Mouse (Mus musculus) gastrocnemius, adult 8-10 months (tissue): ENCODE results near the gene Mcf2l. TPM values are rescaled to one million over a fixed set of nuclear protein-coding genes. Genes with fewer than 3 reads are reported as not detected.

Experiments
- DNase-seq, 2 experiments: peaks; one replicate each; pipeline ENCODE4 v3.0.0; 2022; ENCODE audit warnings: low spot score in 2 of 2
- total RNA-seq, 4 experiments: library from RNA; stranded (reverse); gene quantifications; 2 replicates each; pipeline ENCODE4 v1.2.4; 2022

The Mcf2l gene
- total RNA-seq, 4 experiments from 2014 or later: 12.1 to 19.6 (median 16.5) TPM

DNA sequence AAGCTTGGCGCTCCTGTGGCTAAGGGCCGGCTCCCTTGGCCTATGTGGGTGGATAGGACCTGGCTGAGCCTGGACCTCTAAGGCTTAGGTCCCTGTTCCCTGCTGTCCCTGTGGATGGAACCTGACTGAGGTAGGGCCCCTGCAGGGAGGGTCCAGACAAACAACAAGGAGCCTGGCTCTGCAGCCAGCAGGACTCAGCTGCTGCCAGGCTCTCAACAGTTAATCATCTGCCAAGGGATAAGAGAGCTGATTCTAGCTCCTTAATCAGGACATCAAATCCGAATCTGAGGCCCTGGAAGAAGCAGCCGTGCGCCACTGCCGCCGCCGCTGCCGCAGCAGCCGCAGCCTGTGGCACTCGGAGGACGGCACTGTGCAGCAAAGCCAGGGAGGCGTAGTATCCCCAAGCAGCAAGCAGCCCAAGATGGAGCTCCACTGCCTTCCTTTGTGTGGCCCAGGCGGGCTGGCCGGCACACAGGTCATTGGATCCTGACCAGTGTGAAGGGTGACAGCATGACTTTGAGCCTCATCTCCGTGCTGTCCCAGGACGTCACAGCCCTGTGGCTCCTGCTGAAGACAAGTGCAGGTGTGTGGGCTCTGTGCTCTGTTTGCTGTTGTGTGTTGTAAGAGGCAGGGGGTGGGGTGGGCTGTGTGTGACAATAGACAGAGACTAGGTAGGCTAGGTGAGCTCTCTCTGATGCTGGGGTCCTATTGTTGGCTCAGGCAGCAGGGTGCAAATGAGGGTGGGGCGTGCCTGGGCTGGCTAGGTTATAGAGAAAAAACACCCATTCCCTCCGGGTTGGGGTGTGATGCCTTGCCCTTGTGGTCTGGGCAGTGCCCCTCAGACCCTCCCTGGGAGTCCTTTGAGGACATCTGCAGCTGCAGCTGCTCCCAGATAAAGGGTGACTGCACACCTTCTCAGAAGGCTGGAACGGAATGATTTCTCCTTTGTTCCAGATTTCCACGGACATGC is 74.3 kb downstream of the Mcf2l start:
- no peak for DNase-seq

DNA sequence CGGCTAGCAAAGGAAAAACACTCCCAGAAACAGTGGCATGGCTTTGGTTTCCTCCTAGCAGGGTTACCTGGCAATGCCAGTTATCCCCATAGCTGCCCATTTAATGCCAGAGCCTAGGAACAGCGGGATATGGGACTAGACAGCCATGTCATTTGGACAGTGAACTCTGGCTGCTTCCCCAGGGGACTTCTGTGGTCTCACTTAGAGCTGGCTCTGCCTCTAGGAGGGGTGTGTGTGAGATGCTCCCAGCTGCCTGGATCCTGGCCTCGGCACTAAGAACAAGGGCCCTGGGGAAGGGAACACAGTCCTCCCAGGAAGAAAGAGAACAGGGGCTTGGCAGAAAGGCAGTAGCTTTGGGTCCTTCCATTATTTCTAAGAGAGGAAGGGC is 75.0 kb downstream of the Mcf2l start:
- DNase-seq: no peak

GRCm38 (mm10) chr8:12951051-12951630 is 77.5 kb downstream of the Mcf2l start:
- DNase-seq: no peak

- DNase-seq: no peak
These were observed 79.1 kb downstream of the Mcf2l start for GRCm38 (mm10) chr8:12952699-12953098.

DNA sequence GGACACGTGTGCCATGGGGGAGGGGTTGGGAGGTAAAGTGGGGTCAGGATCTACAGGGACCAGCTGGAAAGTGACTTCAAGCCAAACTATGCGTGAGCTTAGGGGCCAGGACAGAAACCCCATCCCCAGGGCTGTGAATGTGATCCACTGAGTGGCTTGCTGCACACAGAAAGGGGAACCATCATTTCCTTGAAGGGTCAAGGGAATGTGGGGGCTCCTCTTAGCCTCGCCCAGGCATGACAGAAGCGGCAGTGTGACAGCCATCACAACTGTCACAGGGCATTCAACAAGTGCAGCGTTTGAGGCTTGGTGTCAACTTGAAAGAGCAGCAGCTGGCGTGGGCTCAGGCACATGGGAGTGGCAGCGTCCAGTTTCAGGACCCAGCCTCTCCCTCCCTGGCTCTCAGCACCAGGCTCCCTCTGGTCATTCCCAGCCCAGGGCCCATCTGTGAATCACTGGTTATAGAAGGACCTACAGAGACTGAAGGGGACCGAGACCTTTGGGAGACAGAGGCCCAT is 81.8 kb downstream of the Mcf2l start:
- DNase-seq: no peak

DNA sequence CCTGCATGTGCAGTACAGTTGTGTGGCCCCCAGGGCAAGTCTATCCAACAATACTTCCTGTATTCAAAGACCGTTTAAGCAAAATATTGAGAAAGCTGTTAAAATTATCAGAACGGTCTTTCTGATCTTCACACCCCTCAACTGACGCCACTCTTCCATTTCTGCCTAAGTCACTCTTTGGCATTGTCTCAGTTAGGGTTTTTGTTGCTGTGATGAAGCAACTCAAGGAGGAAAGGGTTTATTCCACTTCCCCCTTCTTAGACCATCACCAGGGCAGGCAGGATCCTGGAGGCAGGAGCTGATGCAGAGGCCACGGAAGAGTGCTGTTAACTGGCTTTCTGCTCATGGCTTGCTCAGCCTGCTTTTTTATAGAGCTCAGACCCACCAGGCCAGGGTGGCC is 82.3 kb downstream of the Mcf2l start:
- DNase-seq: no peak

DNA sequence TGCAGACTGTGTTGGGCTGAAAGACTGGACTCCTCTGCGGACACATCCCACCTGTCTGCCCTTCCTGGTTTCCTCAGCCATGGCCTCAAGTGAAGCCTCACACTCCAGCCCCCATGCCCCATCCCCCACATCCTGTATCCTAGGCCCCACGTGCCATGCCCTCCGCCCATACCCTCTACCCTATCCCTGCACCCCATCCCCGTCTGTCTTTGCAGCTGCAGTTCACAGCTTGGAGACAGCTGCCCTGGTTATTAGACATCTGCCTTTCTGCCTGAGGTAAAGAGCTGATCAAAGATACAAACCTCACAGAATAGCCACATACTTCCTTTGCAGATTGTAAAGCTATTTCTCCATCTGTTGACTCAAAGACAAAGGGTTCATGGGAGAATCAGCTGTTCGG is 83.3 kb downstream of the Mcf2l start:
- DNase-seq: no peak

DNA sequence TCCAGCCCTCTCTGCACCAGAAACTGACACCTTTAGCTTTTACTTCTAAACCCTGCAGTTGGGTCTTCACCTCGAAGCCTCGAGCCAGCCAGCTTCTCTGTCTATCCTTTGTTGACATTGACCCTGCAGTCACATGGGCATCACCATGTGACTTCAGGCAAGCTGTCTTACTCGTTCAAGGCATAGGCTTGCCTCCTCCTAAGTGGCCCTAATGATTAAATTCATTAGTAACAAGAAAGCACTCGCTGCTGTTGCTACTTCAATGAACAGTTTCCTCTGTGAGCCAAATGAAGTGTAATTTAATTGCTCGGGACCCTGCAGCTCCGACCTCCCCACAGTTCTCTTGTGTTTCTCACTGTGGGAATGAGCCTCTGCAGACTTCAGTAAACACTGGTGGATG is 83.8 kb downstream of the Mcf2l start:
- no peak for DNase-seq

GRCm38 (mm10) chr8:12960609-12961008 is 87.0 kb downstream of the Mcf2l start:
- no peak for DNase-seq

- DNase-seq: no peak
These were observed 87.6 kb downstream of the Mcf2l start for GRCm38 (mm10) chr8:12961211-12961610.

DNA sequence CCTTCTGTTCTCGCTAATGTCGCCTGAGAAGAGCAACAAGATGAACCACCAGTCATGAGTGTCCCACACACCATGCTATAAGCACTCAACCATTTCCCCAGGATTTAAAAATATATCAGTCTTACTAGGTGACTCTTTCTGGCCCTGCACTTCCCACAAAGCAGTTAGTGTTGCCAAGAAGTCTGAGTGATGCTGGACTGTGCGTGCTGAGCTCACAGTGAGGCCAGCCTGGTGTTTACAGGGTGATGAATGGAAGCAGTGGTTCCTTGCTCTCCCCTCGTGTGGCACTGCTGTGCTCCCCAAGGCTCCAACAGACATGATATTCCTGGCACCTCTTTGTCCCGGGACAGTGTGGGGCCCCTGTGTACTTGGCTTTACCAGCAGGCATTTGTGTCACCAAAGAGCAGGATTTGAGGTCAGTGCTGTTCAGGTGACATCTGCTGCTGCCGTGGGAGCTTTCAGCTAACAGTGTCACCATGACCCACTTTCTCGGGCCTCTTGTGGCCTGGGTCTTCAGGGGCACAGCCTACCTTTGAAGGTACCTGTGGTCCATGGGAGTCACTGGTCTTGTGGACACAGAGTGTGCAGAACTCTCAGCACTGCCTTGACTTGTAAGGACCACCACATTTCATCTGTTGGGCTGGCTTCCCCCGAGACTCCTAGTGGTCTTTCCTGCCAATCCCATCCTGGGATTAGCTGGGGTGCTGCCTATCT is 88.4 kb downstream of the Mcf2l start:
- no peak for DNase-seq

DNA sequence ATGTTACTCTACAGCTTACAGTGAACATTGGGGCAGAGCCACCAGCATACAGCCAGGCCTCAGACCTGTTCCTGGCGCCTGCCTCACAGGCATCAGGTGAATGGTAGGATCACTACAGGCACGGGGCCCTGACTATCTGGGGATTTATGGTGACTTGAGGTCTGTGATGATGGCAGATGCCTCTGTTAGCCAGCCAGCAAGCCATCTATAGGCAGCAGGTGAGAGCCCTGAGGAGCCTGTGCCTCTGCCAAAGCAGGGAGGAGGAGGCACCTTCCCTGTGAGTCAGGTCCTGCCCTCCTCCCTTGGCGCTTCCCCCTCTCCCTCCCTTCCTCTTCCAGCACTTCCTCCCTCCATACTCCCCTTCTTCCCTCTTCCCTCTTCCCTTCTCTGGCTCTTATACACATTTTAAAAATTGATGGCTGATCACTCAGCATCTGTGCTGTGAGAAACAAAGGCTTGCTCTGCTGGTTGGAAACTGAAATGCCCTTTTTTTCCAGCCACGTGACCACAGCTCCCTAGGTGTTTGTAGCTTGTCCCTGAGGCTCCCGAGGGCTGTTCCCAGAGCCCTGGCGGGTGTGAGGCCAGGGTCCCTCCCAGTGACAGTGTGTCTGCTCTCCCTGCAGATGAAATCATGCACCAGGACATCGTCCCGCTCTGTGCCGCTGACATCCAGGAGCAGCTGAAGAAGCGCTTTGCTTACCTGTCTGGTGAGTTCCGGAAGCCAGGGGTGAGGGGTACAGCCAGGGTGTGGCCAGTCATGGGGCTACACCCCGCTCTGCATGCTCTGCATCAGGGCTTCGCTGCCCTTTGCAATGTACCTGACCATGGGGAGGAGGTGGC is 89.2 kb downstream of the Mcf2l start:
- DNase-seq: no peak

- no peak for DNase-seq
These were observed 102.7 kb downstream of the Mcf2l start for GRCm38 (mm10) chr8:12976290-12976689.

DNA sequence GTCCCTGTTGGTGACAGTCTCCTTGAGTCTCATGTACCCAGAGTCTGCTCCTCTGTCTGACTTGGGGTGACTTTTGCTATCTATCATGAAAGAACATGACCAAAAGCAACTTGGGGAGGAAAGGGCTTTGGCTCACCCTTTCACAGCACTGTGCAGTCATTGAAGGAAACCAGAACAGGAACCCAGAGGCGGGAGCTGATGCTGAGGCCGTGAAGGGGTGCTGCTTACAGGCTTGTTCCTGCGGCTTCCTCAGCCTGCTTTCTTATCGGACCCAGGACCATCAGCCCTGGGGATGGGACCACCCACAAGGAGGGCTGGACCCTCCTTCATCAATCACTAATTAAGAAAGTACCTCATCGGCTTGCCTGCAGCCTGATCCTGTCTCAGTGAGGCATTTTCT is 103.1 kb downstream of the Mcf2l start:
- no peak for DNase-seq

- no peak for DNase-seq
These were observed 103.7 kb downstream of the Mcf2l start for GRCm38 (mm10) chr8:12977325-12977724.

DNA sequence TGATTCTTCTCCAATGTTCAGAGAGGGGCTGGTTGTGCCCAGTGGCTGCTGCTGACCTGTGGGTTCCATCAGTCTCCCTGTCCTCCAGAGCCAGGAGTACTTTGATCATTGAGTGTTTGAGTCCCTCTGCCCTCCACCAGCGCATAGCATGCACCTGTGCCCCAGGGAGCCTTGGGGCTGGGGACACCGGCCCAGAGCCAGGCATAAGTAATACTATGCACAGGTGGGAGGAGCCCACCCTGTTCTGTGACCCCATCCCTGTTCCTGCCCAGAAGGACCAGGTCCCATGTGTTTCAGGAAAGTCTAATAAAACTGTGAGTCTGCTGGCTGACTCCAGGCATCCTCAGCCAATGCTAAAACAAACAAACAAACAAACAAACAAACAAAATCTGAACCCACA is 104.7 kb downstream of the Mcf2l start:
- no peak for DNase-seq

DNA sequence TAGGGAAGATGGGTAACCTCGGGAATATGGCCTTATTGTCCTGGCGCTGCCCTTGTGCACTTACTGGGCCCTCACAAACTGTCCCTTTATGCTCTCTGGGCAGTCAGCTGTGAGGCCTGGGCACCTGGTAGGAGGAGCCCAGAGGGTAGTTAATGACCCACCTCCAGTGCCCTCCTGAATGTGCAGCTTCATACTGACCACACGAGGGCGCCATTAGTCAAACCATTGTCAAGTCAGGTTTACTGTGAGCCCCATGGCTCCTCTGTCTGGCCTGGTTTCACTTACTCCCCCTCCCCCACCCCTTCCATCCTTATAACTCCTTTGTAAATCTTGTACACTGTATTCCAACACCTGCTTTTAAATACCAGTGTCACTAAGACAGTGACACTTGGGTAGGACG is 105.1 kb downstream of the Mcf2l start:
- DNase-seq: peak; percentile 17 to 29

- no peak for DNase-seq
These were observed 110.3 kb downstream of the Mcf2l start for GRCm38 (mm10) chr8:12983681-12984467.

GRCm38 (mm10) chr8:12984601-12985243 is 111.1 kb downstream of the Mcf2l start:
- DNase-seq: no peak

DNA sequence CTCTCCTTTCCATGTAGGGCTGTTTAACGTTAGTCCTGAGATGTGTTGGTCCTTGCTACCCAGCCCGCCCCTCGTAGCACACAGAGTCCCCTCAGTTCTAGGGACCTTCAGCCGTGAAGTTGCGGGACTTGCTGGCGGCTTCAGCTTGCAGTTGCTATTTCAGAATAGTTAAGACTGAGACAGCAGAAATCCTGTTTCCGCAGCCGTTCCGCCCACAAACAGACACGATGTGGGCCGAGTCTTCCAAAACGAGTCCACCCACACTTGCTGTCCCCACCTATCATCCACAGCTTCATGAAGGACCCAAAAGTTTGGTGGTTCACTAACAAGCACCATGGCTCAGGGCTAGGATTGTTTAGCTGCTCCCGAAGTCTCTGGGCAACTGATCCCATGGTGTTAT is 111.7 kb downstream of the Mcf2l start:
- DNase-seq: no peak
